Mouse (Mus musculus): ENCODE measurements at regions not wholly inside any gene's neighbourhood (a gene's known extent, or its start where the extent isn't known, plus 50 kb on each side); places are given as distances from the start of the nearest gene placed in this dataset.

GRCm38 (mm10) chr3:119904244-119904643, 120.0 kb upstream of the Ptbp2 start:
- no peak for TF ChIP-seq EP300 (IDR thresholded peaks at IDR 0.05; ENCODE audit: low read depth)
- no peak for TF ChIP-seq CTCF (IDR thresholded peaks at IDR 0.05; ENCODE audit: low read depth)

Measured in liver, postnatal 0 days (tissue).